Mouse (Mus musculus) lung, adult 18-20 months (tissue): ENCODE data around the gene Gm16253.

ENCODE experiments used
- DNase-seq, 2 experiments: peaks; one replicate each; pipeline ENCODE4 v3.0.0; 2022; ENCODE audit warnings: mixed read lengths in 2 of 2

Gm16253 gene

GRCm38 (mm10) chr3:96573611-96574511 lies 2.9 kb upstream of the Gm16253 start:
- peak in 1 of 2 experiments; percentile 7 for DNase-seq

GRCm38 (mm10) chr3:96575272-96575984 lies 1.4 kb upstream of the Gm16253 start:
- no peak for DNase-seq

GRCm38 (mm10) chr3:96576005-96576658 lies 652 bp upstream of the Gm16253 start:
- peak; percentile 91 to 94 for DNase-seq

DNA sequence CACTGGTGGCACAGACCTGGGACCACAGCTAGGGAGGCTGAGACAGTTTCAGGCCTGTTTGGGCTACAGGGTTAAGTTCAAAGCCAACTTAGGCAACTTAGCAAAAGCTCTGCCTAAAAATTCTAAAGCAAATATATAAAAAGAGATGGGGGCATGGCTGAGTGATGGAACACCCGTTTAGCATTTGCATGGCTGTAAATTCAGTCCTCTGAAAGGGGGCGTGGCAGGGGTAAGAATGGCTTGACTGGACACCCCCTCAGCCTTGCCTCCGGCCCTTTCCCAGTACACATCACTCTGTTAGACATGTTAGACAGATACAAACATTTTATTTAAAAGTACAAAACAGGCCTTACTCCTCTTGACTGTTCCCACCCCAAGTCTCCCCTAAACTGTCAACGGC lies 782 bp downstream of the Gm16253 start:
- DNase-seq: no peak

GRCm38 (mm10) chr3:96578561-96579238 lies 1.9 kb downstream of the Gm16253 start:
- DNase-seq: no peak

DNA sequence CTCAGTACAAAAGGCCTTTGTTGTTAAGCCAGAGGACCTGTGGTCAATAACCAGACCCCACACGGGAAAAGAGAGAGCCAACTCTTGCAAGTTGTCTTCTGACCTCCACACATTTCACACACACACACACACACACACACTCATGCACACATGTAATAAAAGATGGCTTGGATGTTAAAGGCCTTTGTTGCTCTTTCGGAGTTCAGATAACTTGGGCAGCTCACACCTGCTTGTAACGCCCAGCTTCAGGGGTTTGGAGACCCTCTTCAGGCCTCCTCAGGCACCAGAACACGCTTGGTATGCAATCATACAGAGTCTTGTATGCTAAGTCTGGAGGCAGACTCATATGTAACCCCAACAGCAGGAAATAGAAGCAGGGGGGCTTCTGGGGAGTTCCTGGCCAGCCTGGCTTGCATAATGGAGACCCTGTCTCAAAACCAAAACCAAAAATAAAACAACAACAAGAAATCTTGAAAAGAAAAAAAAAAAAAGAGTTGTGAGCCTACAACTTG lies 2.5 kb downstream of the Gm16253 start:
- DNase-seq: no peak

DNA sequence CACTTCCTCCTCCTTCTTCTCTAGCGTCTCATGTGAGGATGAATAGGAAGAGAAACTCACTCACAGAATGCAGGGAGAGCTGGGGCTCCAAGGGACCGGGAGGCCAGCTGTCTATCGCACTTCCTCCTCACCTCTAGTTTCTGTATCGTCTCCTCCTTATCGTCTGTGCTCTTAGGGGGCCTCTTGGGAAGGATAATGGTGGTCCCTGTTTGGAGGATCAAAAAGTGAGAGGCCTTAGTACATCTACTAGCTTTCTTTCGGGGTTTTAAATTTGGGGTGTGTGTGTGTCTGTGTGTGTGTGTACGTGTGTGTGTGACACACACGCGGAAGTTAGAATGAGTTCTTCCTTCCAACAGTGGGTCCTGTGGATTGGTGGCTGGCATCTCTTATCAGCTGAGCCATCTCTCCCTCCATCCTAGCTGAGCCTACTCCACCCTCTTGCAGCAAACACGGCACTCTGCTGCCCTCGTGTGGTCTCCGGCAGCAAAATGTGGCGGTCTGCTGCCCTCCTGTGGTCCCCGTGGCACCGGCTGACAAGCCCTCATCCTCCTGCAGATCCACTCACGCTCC lies 3.2 kb downstream of the Gm16253 start:
- peak; percentile 91 to 92 for DNase-seq

- no peak for DNase-seq
Observed at GRCm38 (mm10) chr3:96581141-96581540, 4.4 kb downstream of the Gm16253 start.

DNA sequence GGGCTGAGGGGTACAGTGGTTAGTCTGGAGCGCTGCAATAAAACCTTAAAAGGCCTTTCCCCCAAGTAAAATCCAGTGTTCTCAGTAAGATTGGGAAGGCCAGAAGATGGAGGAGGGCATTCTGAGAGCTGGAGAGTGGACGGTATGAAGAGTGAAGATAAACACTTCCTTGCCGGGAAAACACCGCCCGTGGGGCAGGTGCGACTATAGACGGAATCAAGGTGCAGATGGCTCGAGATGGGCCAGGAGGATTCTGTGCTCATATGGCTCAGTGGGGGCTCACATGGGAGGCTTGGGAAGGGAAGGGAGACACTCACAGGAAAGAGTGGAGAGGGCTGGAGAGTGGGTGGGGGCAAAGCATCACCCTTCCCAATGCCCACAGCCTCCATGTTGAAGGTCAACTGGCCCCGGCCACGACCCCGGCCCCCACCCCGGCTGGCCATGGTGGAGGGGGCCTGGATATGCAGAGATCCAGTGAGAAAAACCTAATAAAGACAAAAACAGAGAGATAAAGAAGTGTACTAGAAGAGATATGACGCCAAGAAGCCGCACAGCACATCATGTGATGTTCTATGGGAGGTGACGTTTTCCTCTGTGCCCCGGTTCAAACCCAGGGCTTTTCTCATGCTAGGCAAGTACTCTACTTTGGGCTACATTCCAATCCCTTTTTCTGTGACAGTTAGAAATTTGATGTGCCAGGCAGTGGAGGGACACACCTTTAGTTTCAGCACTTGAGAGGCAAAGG lies 5.2 kb downstream of the Gm16253 start:
- no peak for DNase-seq

- no peak for DNase-seq
Observed at GRCm38 (mm10) chr3:96583386-96583785, 6.6 kb downstream of the Gm16253 start.

- no peak for DNase-seq
Observed at GRCm38 (mm10) chr3:96590657-96591056, 13.9 kb downstream of the Gm16253 start.

- peak; percentile 64 to 78 for DNase-seq
Observed at GRCm38 (mm10) chr3:96593374-96593773, 16.6 kb downstream of the Gm16253 start.

DNA sequence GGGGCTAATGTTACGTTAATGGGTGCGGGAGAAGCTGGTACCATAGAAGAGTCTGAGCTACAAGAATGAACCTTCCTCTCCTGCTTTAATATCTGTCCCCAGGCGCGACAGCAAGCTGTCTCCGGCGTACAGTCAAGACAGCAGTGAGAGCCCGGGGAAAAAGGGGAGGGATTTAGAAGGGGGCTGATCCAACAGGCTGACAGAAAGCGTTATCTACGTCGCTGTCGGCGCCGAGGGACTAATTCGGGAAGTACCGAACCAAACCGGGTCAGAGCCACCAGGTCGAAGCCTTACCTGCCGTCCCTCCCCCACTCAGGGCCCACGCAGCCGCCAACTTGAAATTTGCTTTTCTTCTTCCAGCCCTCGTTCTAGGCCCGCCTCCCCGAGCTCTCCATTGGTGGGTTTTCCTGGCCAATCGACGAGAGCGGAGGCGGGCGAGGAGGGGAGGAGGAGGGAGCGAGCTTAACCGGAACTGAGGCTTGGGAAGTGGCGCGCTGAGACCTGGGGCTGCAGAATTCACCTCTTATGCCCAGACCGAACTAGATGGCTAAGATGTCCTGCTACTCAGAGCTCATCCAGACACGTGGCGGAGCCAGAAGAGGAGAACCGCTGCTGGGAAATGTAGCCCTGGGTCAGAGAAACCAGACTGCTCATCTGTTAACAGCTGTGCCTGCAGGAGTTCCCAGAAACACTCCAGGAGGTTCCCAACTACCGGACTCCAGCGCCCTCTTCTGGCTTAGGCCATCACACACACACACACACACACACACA lies 17.2 kb downstream of the Gm16253 start, which contains the start of gene Polr3gl:
TSS of gene Polr3gl (minus strand) at position 392 of the 771 bp plus-strand sequence.
- peak; percentile 96 for DNase-seq

- no peak for DNase-seq
Observed at GRCm38 (mm10) chr3:96594851-96595250, 18.1 kb downstream of the Gm16253 start.

DNA sequence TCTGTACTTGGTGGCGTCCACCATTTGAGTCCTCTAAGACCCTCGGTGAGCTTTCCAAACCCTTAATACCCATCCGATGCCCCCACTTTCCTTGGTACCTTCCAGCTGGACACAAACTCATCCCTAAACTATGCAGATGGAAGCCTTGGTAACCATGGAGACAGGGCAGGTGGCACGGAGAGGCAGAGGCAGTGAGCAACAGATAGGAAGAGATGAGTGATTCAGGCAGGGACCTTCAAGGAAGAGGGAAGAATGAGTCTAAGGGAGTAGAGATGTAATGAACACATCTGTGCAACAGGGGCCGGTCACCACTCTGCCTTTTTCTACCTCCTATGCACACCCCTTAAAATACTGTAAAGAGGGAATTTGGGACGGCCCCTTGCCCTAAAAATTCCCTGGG lies 18.9 kb downstream of the Gm16253 start:
- DNase-seq: no peak

DNA sequence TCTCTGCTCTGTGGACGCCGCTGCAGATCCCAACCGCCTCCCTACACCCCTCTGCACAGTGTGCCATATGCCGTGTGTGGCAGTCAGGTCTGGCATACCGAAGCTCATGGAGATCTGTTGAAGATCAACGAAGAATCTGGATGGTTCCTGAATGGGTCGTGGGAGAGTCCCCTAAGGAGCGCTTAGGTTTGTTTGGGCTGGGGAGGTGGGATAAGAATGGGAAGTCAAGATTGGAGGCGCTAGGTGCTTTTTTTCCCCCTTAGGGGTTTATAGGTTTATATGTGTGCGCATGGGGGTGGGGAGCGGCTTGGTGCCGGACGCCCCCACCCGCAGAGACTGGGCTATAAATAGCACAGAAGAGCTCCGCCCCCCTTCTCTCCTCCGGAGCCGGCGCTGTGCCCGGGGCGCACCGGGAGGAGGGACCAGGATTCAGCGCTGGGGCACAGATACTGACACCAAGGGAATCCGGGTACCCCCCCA lies 19.5 kb downstream of the Gm16253 start, which contains the start of gene Ankrd34a:
TSS of gene Ankrd34a (plus strand) at position 409 of the 480 bp plus-strand sequence.
- DNase-seq: no peak

DNA sequence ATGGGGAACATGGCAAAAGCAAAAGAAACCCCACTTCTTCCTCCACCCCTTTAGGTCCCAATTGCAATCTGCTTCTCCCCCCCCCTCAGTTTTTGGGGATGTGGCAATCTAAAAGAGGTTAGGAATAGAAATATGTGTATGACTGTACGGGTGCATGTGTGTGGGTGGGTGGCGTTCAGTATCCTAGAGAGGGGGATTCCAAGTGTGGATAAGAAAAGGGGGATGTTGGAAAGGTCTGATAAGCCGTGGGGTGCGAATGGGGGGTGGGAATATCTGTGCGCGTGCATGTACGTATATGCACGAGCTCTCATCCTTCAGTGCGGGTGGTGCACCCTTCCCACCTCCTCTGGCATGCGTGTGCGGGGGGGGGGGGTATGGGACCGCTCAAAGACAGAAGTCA lies 20.1 kb downstream of the Gm16253 start:
- no peak for DNase-seq

GRCm38 (mm10) chr3:96597435-96597891 lies 20.7 kb downstream of the Gm16253 start:
- DNase-seq: no peak

- DNase-seq: peak; percentile 68 to 75
Observed at GRCm38 (mm10) chr3:96598156-96599068, 21.6 kb downstream of the Gm16253 start.
